12 mouse cellular contexts compared by ENCODE assay signal in the genomic region with DNA sequence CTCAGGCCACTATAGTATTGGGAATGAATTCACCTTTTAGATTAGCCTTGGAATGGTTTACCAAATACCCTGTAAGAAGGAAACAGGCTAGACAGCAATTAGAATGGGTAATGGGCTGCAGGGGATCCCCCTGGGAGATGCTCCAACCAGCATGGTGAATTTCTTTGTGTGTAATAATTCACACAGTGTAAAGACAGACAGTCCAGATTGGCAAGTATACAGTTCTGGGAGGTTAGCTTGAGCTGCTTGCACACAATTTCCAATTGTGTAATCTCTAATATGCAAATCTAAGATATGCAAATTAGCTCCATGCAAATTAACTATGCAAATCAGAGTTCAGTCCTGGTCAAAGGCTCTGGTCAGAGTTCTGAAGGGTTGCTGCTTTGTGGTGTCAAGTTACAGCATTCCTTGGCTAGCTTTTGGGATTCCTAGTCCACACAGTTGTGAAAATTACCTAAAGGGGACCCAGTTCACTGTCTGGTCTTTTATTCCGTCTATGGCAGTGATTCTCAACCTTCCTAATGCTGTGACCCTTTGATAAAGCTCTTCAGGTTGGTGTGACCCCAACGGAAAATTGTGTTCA.
DNase-seq lines count a peak whose midpoint lies in the region; ATAC-seq lines count a peak whose summit lies in the region.
"Had no signal": no experiment of that assay in that cellular context is flagged by ENCODE, and none has a peak within 500 bp of the region (broad histone marks: within the 10 kb centered on the region; RNA-seq: fewer than 3 reads in every experiment).

No protein-coding gene starts in this region.

- H3K4me1 ChIP-seq in midbrain, embryonic 12.5 days: peaks cover 9% of the 10 kb centered on the region; the same call in 1 of the 2 replicates
- peaks cover 4% of the 10 kb centered on the region; the same call in 1 of the 2 replicates for H3K4me1 ChIP-seq in midbrain, embryonic 16.5 days (ENCODE audit: control insufficient read depth, insufficient read depth, low read length)
- peaks cover 13% of the 10 kb centered on the region for H3K4me1 ChIP-seq in forebrain, embryonic 12.5 days
- no peaks in the 10 kb centered on the region for H3K4me1 ChIP-seq in kidney, embryonic 14.5 days (ENCODE audit: control insufficient read depth, insufficient read depth, low read length)
- H3K4me1 ChIP-seq in neural tube, embryonic 14.5 days (ENCODE audit: control insufficient read depth, insufficient read depth, low read length): peaks cover 4% of the 10 kb centered on the region

- peak; percentile 60 for ATAC-seq in midbrain, embryonic 12.5 days (ENCODE audit: low FRiP score, low read depth)
- no peak for ATAC-seq in midbrain, embryonic 16.5 days
- ATAC-seq in forebrain, embryonic 12.5 days (ENCODE audit: low FRiP score): peak; percentile 79
- peak; percentile 62; the same call in 1 of the 2 replicates for ATAC-seq in kidney, embryonic 14.5 days (ENCODE audit: low FRiP score, low TSS enrichment)
- peak; percentile 91 for ATAC-seq in neural tube, embryonic 14.5 days (ENCODE audit: low read depth)
- no peak for ATAC-seq in CD4-positive, CD25-positive, alpha-beta regulatory T cell, adult 4 months

- H3K36me3 ChIP-seq in midbrain, embryonic 12.5 days: no peaks in the 10 kb centered on the region
- H3K36me3 ChIP-seq in midbrain, embryonic 16.5 days (ENCODE audit: control insufficient read depth, insufficient read depth, low read length): no peaks in the 10 kb centered on the region
- no peaks in the 10 kb centered on the region for H3K36me3 ChIP-seq in forebrain, embryonic 12.5 days (replicated peaks)
- no peaks in the 10 kb centered on the region for H3K36me3 ChIP-seq in kidney, embryonic 14.5 days (ENCODE audit: control insufficient read depth, insufficient read depth, low read length)
- no peaks in the 10 kb centered on the region for H3K36me3 ChIP-seq in neural tube, embryonic 14.5 days (ENCODE audit: control insufficient read depth, insufficient read depth, low read length)
- H3K36me3 ChIP-seq: lung, embryonic 15.5 days had no signal

- no peak for DNase-seq in T-cell, adult 2 months (ENCODE audit: low spot score)
- no peak for DNase-seq in frontal cortex, postnatal 36 days (ENCODE audit: low spot score in 2 of 2)
- DNase-seq: adrenal gland, postnatal 36 days; cerebellum, adult 9-11 months had no signal

- H3K4me2 ChIP-seq in midbrain, embryonic 12.5 days (replicated peaks): no peak overlapping the region
- no peak overlapping the region for H3K4me2 ChIP-seq in midbrain, embryonic 16.5 days (ENCODE audit: low read length)
- H3K4me2 ChIP-seq in forebrain, embryonic 12.5 days: no peak overlapping the region
- no peak overlapping the region for H3K4me2 ChIP-seq in kidney, embryonic 14.5 days (replicated peaks; ENCODE audit: low read depth, low read length)
- H3K4me2 ChIP-seq in neural tube, embryonic 14.5 days (ENCODE audit: low read depth, low read length): no peak overlapping the region
- H3K4me2 ChIP-seq: lung, embryonic 15.5 days had no signal

- H3K9ac ChIP-seq in midbrain, embryonic 12.5 days (replicated peaks): no peak overlapping the region
- no peak overlapping the region for H3K9ac ChIP-seq in midbrain, embryonic 16.5 days (ENCODE audit: low read depth, low read length)
- no peak overlapping the region for H3K9ac ChIP-seq in forebrain, embryonic 12.5 days
- no peak overlapping the region for H3K9ac ChIP-seq in kidney, embryonic 14.5 days (ENCODE audit: low read depth, low read length)
- H3K9ac ChIP-seq in neural tube, embryonic 14.5 days (replicated peaks; ENCODE audit: low read depth, low read length): no peak overlapping the region
- H3K9ac ChIP-seq: lung, embryonic 15.5 days had no signal

- 0 out of 2 replicates have a peak overlapping the region, but pooled peaks have one; percentile 27 for H3K27ac ChIP-seq in midbrain, embryonic 12.5 days (replicated peaks)
- no peak overlapping the region for H3K27ac ChIP-seq in midbrain, embryonic 16.5 days (ENCODE audit: low read length)
- H3K27ac ChIP-seq in forebrain, embryonic 12.5 days: peak overlapping the region; percentile 63
- no peak overlapping the region for H3K27ac ChIP-seq in kidney, embryonic 14.5 days (ENCODE audit: low read depth, low read length)
- H3K27ac ChIP-seq in neural tube, embryonic 14.5 days (ENCODE audit: low read depth, low read length): 0 out of 2 replicates have a peak overlapping the region, but pooled peaks have one; percentile 2
- H3K27ac ChIP-seq: lung, embryonic 15.5 days had no signal

- H3K27me3 ChIP-seq in midbrain, embryonic 12.5 days: no peaks in the 10 kb centered on the region
- no peaks in the 10 kb centered on the region for H3K27me3 ChIP-seq in midbrain, embryonic 16.5 days (ENCODE audit: control insufficient read depth, insufficient read depth, low read depth, low read length)
- H3K27me3 ChIP-seq in forebrain, embryonic 12.5 days: no peaks in the 10 kb centered on the region
- no peaks in the 10 kb centered on the region for H3K27me3 ChIP-seq in kidney, embryonic 14.5 days (ENCODE audit: control insufficient read depth, insufficient read depth, low read length)
- H3K27me3 ChIP-seq in neural tube, embryonic 14.5 days (ENCODE audit: control insufficient read depth, insufficient read depth, low read length): no peaks in the 10 kb centered on the region
- H3K27me3 ChIP-seq: lung, embryonic 15.5 days had no signal

- H3K4me3 ChIP-seq in midbrain, embryonic 12.5 days: no peak overlapping the region
- H3K4me3 ChIP-seq in midbrain, embryonic 16.5 days (ENCODE audit: low read depth, low read length): no peak overlapping the region
- H3K4me3 ChIP-seq in forebrain, embryonic 12.5 days (replicated peaks): no peak overlapping the region
- H3K4me3 ChIP-seq in kidney, embryonic 14.5 days (ENCODE audit: low read length): no peak overlapping the region
- H3K4me3 ChIP-seq in neural tube, embryonic 14.5 days (ENCODE audit: low read depth, low read length): no peak overlapping the region
- H3K4me3 ChIP-seq: lung, embryonic 15.5 days; myocyte had no signal

- 0 out of 2 replicates have a peak, but pooled peaks cover 4% of the 10 kb centered on the region for H3K9me3 ChIP-seq in midbrain, embryonic 12.5 days
- no peaks in the 10 kb centered on the region for H3K9me3 ChIP-seq in midbrain, embryonic 16.5 days (replicated peaks; ENCODE audit: control insufficient read depth, low read length, poor library complexity, severe bottlenecking)
- H3K9me3 ChIP-seq in forebrain, embryonic 12.5 days: no peaks in the 10 kb centered on the region
- H3K9me3 ChIP-seq in kidney, embryonic 14.5 days (ENCODE audit: control insufficient read depth, low read length): no peaks in the 10 kb centered on the region
- H3K9me3 ChIP-seq in neural tube, embryonic 14.5 days (ENCODE audit: control insufficient read depth, low read length): no peaks in the 10 kb centered on the region
- H3K9me3 ChIP-seq: lung, embryonic 15.5 days had no signal

- 30% methylated on average over 2 of the region's 2 CpGs for WGBS in midbrain, embryonic 12.5 days
- WGBS in midbrain, embryonic 16.5 days: 26% methylated on average over 2 of the region's 2 CpGs
- 19% methylated on average over 2 of the region's 2 CpGs for WGBS in forebrain, embryonic 12.5 days
- WGBS in kidney, embryonic 14.5 days: 31% methylated on average over 2 of the region's 2 CpGs
- WGBS in neural tube, embryonic 14.5 days: 10% methylated on average over 2 of the region's 2 CpGs

Comparison
In these comparisons a context has a peak if more than half of its experiments do, and no peak if none do; other contexts are left out.
1. ATAC-seq: peak in midbrain, embryonic 12.5 days (single experiment), forebrain, embryonic 12.5 days (single experiment), kidney, embryonic 14.5 days (single experiment) and neural tube, embryonic 14.5 days (single experiment); none in midbrain, embryonic 16.5 days (single experiment) and CD4-positive, CD25-positive, alpha-beta regulatory T cell, adult 4 months (single experiment).
2. H3K27ac ChIP-seq: peak in midbrain, embryonic 12.5 days (single experiment), forebrain, embryonic 12.5 days (single experiment) and neural tube, embryonic 14.5 days (single experiment); none in midbrain, embryonic 16.5 days (single experiment) and kidney, embryonic 14.5 days (single experiment).